In genomic region chr11:120216540-120217324, GRCm38 (mm10) we compare ENCODE assay signal across 9 mouse cellular contexts. TPM values are rescaled to one million over a fixed set of nuclear protein-coding genes. Genes with fewer than 3 reads are reported as not detected.
A peak's percentile ranks its signal among the peaks of the same experiment; 100 is the strongest.
DNase-seq lines count a peak whose midpoint lies in the region; ATAC-seq and TF ChIP-seq lines count a peak whose summit lies in the region.
"Had no signal": no experiment of that assay in that cellular context is flagged by ENCODE, and none has a peak within 500 bp of the region (broad histone marks: within the 10 kb centered on the region; RNA-seq: fewer than 3 reads in every experiment).

No protein-coding gene starts in this region.

- peak overlapping the region; percentile 91 for H3K27ac ChIP-seq in lung, embryonic 14.5 days (ENCODE audit: low read depth)
- H3K27ac ChIP-seq in hindbrain, embryonic 11.5 days (ENCODE audit: low read depth, low read length) = peak overlapping the region; percentile 97
- peak overlapping the region; percentile 50 for H3K27ac ChIP-seq in liver, adult 2 months (replicated peaks; ENCODE audit: insufficient read depth, low read depth, low read length)
- H3K27ac ChIP-seq in neural tube, embryonic 14.5 days (ENCODE audit: low read depth, low read length) = peak overlapping the region; percentile 79

- no peaks in the 10 kb centered on the region for H3K27me3 ChIP-seq in lung, embryonic 14.5 days (ENCODE audit: insufficient read depth, low read length)
- no peaks in the 10 kb centered on the region for H3K27me3 ChIP-seq in hindbrain, embryonic 11.5 days (ENCODE audit: control insufficient read depth, insufficient read depth, low read length)
- H3K27me3 ChIP-seq in liver, adult 2 months (ENCODE audit: control insufficient read depth, insufficient read depth, low read length) = no peaks in the 10 kb centered on the region
- H3K27me3 ChIP-seq in neural tube, embryonic 14.5 days (ENCODE audit: control insufficient read depth, insufficient read depth, low read length) = no peaks in the 10 kb centered on the region

- peaks cover 28% of the 10 kb centered on the region for H3K4me1 ChIP-seq in lung, embryonic 14.5 days (ENCODE audit: insufficient read depth)
- peaks cover 10% of the 10 kb centered on the region for H3K4me1 ChIP-seq in lung, adult 2 months (ENCODE audit: control insufficient read depth, insufficient read depth, low read length)
- H3K4me1 ChIP-seq in hindbrain, embryonic 11.5 days (replicated peaks; ENCODE audit: control insufficient read depth, insufficient read depth, low read length) = peaks cover 24% of the 10 kb centered on the region
- no peaks in the 10 kb centered on the region for H3K4me1 ChIP-seq in liver, adult 2 months (ENCODE audit: control insufficient read depth, insufficient read depth, low read length)
- peaks cover 28% of the 10 kb centered on the region for H3K4me1 ChIP-seq in neural tube, embryonic 14.5 days (ENCODE audit: control insufficient read depth, insufficient read depth, low read length)

- TF ChIP-seq CTCF in lung, embryonic 14.5 days (IDR thresholded peaks at IDR 0.05; ENCODE audit: low read depth) = no peak
- TF ChIP-seq CTCF in lung, adult 2 months (IDR thresholded peaks at IDR 0.05; ENCODE audit: insufficient read depth, low read length) = no peak
- TF ChIP-seq CTCF in liver, adult 2 months (IDR thresholded peaks at IDR 0.05; ENCODE audit: low read depth, low read length) = no peak

- no peaks in the 10 kb centered on the region for H3K79me2 ChIP-seq in liver, adult 2 months (ENCODE audit: control insufficient read depth, insufficient read depth, low read length)

- peaks cover 4% of the 10 kb centered on the region; the same call in 1 of the 2 replicates for H3K9me3 ChIP-seq in lung, embryonic 14.5 days (ENCODE audit: low read depth, low read length)
- no peaks in the 10 kb centered on the region for H3K9me3 ChIP-seq in hindbrain, embryonic 11.5 days (ENCODE audit: control insufficient read depth, low read length)
- no peaks in the 10 kb centered on the region for H3K9me3 ChIP-seq in neural tube, embryonic 14.5 days (ENCODE audit: control insufficient read depth, low read length)
- H3K9me3 ChIP-seq: G1E had no signal

- peak overlapping the region; percentile 23 for H3K4me2 ChIP-seq in lung, embryonic 14.5 days
- peak overlapping the region; percentile 24; the same call in 1 of the 2 replicates for H3K4me2 ChIP-seq in hindbrain, embryonic 11.5 days (replicated peaks; ENCODE audit: low read depth, low read length)
- 0 out of 2 replicates have a peak overlapping the region, but pooled peaks have one; percentile 4 for H3K4me2 ChIP-seq in neural tube, embryonic 14.5 days (ENCODE audit: low read depth, low read length)

- H3K9ac ChIP-seq in lung, embryonic 14.5 days = peak overlapping the region; percentile 18
- peak overlapping the region; percentile 59 for H3K9ac ChIP-seq in hindbrain, embryonic 11.5 days (ENCODE audit: low read depth, low read length)
- H3K9ac ChIP-seq in liver, adult 2 months (ENCODE audit: low read depth, low read length) = no peak overlapping the region
- H3K9ac ChIP-seq in neural tube, embryonic 14.5 days (replicated peaks; ENCODE audit: low read depth, low read length) = peak overlapping the region; percentile 46

- H3K36me3 ChIP-seq in lung, embryonic 14.5 days (ENCODE audit: insufficient read depth) = no peaks in the 10 kb centered on the region
- H3K36me3 ChIP-seq in hindbrain, embryonic 11.5 days (ENCODE audit: control insufficient read depth, insufficient read depth, low read length) = no peaks in the 10 kb centered on the region
- no peaks in the 10 kb centered on the region for H3K36me3 ChIP-seq in liver, adult 2 months (ENCODE audit: control insufficient read depth, insufficient read depth, low read length)
- H3K36me3 ChIP-seq in neural tube, embryonic 14.5 days (ENCODE audit: control insufficient read depth, insufficient read depth, low read length) = no peaks in the 10 kb centered on the region
- H3K36me3 ChIP-seq: G1E had no signal

- TF ChIP-seq POLR2A in lung, adult 2 months (IDR thresholded peaks at IDR 0.05; ENCODE audit: borderline replicate concordance, extremely low read depth, low read depth, low read length) = no peak
- TF ChIP-seq POLR2A in liver, adult 2 months (IDR thresholded peaks at IDR 0.05; ENCODE audit: extremely low read depth, insufficient read depth, low read length) = no peak

- DNase-seq in lung, embryonic 14.5 days = peak; percentile 84
- no peak for DNase-seq in lung, adult 2 months
- peak; percentile 93 for DNase-seq in hindbrain, embryonic 11.5 days (ENCODE audit: low spot score)
- DNase-seq in liver, adult 2 months (ENCODE audit: extremely low read depth, low read depth, low spot score) = no peak
- no peak for DNase-seq in left cerebral cortex, postnatal 14 days (ENCODE audit: low spot score in 2 of 2)
- DNase-seq in Muller cell, postnatal 12 days (ENCODE audit: inconsistent ontology term) = no peak
- no peak for DNase-seq in gastrocnemius, adult 18-20 months (ENCODE audit: low spot score)

- intact Hi-C loops in left cerebral cortex, postnatal 14 days (cut with DNase I) = no loop called here

- peak; percentile 76 for ATAC-seq in lung, embryonic 14.5 days (ENCODE audit: insufficient read depth)
- peak; percentile 95 for ATAC-seq in hindbrain, embryonic 11.5 days (ENCODE audit: low FRiP score)
- peak; percentile 83 for ATAC-seq in neural tube, embryonic 14.5 days (ENCODE audit: low read depth)

- no peak overlapping the region for H3K4me3 ChIP-seq in lung, embryonic 14.5 days (ENCODE audit: low read depth, low read length)
- no peak overlapping the region for H3K4me3 ChIP-seq in lung, adult 2 months (replicated peaks; ENCODE audit: extremely low read depth, low read depth, low read length)
- no peak overlapping the region; the same call in 1 of the 2 replicates for H3K4me3 ChIP-seq in hindbrain, embryonic 11.5 days (ENCODE audit: low read depth, low read length)
- H3K4me3 ChIP-seq in liver, adult 2 months (ENCODE audit: insufficient read depth, low read depth, low read length) = no peak overlapping the region
- no peak overlapping the region for H3K4me3 ChIP-seq in neural tube, embryonic 14.5 days (ENCODE audit: low read depth, low read length)

- WGBS in lung, embryonic 14.5 days = 8% methylated on average over 11 of the region's 11 CpGs
- WGBS in lung, adult 2 months = 39% methylated on average over 11 of the region's 11 CpGs
- WGBS in hindbrain, embryonic 11.5 days = 3% methylated on average over 11 of the region's 11 CpGs
- 76% methylated on average over 11 of the region's 11 CpGs for WGBS in liver, adult 2 months
- WGBS in neural tube, embryonic 14.5 days = 9% methylated on average over 11 of the region's 11 CpGs

RNA-seq across cellular contexts. Expression of gene Bahcc1, which starts 16.0 kb away (rescaled TPM):
- polyA plus RNA-seq in lung, embryonic 14.5 days (2014; fragmentation: Nextera tagmentation; extraction: Ambion mirVana) = 14.3 and 15.6 TPM in 2 replicates
- polyA plus RNA-seq in lung, adult 2 months (2012; rRNA removed) = 10.8 and 12.4 TPM in 2 replicates
- 18.1 and 23.1 TPM in 2 replicates for polyA plus RNA-seq in hindbrain, embryonic 11.5 days (2014; fragmentation: Nextera tagmentation; extraction: Ambion mirVana)
- 1.2 and 1.5 TPM in 2 replicates for total RNA-seq in liver, adult 2 months (2014; rRNA removed)
- polyA plus RNA-seq in liver, adult 2 months (2012; rRNA removed) = 3.4 and 3.5 TPM in 2 replicates
- 17.0 and 20.8 TPM in 2 replicates for polyA plus RNA-seq in neural tube, embryonic 14.5 days (2014; fragmentation: Nextera tagmentation; extraction: Ambion mirVana)
- 10 to 100 TPM; 16.4 to 17.6 TPM for total RNA-seq in left cerebral cortex, postnatal 14 days (2021)
- total RNA-seq in gastrocnemius, adult 18-20 months (2021) = 1 to 10 TPM; 3.4 to 4.6 TPM

Comparison
In these comparisons a context has a peak if more than half of its experiments do, and no peak if none do; other contexts are left out.
1. DNase-seq: peak in lung, embryonic 14.5 days (single experiment) and hindbrain, embryonic 11.5 days (single experiment); none in lung, adult 2 months (single experiment), liver, adult 2 months (single experiment), left cerebral cortex, postnatal 14 days (0 of 2), Muller cell, postnatal 12 days (single experiment) and gastrocnemius, adult 18-20 months (single experiment).
2. Peak in every context shown above with its lines, with median percentiles within 50 percentile points of each other: ATAC-seq, H3K27ac ChIP-seq and H3K4me2 ChIP-seq.